Comparison of ENCODE assay signal across 9 mouse cellular contexts in genomic region chr12:89551291-89551690, GRCm38 (mm10).
A peak's percentile ranks its signal among the peaks of the same experiment; 100 is the strongest.
DNase-seq lines count a peak whose midpoint lies in the region; TF ChIP-seq lines count a peak whose summit lies in the region.
"Had no signal": no experiment of that assay in that cellular context is flagged by ENCODE, and none has a peak within 500 bp of the region (broad histone marks: within the 10 kb centered on the region; RNA-seq: fewer than 3 reads in every experiment).

No protein-coding gene starts in this region.

- peak; percentile 9 to 26 for DNase-seq in left cerebral cortex, adult 18-20 months (ENCODE audit: low spot score in 2 of 2)
- DNase-seq in left cerebral cortex, adult 8-10 months (ENCODE audit: low spot score in 2 of 2) = no peak
- peak; percentile 78 for DNase-seq in brain, embryonic 14.5 days (ENCODE audit: low read depth)
- peak; percentile 33 for DNase-seq in cerebellum, adult 9-11 months
- DNase-seq in layer of hippocampus, postnatal 14 days (ENCODE audit: low spot score in 2 of 2) = peak; percentile 32 to 77
- DNase-seq in ovary, adult 18-20 months (ENCODE audit: low spot score) = no peak
- DNase-seq in kidney, adult 8-10 months = no peak
- DNase-seq: heart, postnatal 4 days; kidney, adult 2 months had no signal

- no peak for TF ChIP-seq POLR2A in brain, embryonic 14.5 days (IDR thresholded peaks at IDR 0.05; ENCODE audit: borderline replicate concordance, extremely low read depth, insufficient read depth, insufficient read length, poor library complexity, severe bottlenecking)

- TF ChIP-seq CTCF in brain, embryonic 14.5 days (IDR thresholded peaks at IDR 0.05; ENCODE audit: borderline replicate concordance, extremely low read depth, insufficient read depth, insufficient read length) = no peak

Comparison
In these comparisons a context has a peak if more than half of its experiments do, and no peak if none do; other contexts are left out.
1. DNase-seq: peak in left cerebral cortex, adult 18-20 months (2 of 2), brain, embryonic 14.5 days (single experiment), cerebellum, adult 9-11 months (single experiment) and layer of hippocampus, postnatal 14 days (2 of 2); none in left cerebral cortex, adult 8-10 months (0 of 2), ovary, adult 18-20 months (single experiment) and kidney, adult 8-10 months (0 of 2).